ENCODE assay signal across 8 mouse cellular contexts in genomic region chr7:84605033-84605687, GRCm38 (mm10). TPM values are rescaled to one million over a fixed set of nuclear protein-coding genes. Genes with fewer than 3 reads are reported as not detected.
DNase-seq lines count a peak whose midpoint lies in the region; ATAC-seq and TF ChIP-seq lines count a peak whose summit lies in the region.

No protein-coding gene starts in this region.

- no peak for TF ChIP-seq CTCF in liver, embryonic 14.5 days (IDR thresholded peaks at IDR 0.05; ENCODE audit: low read depth)
- no peak for TF ChIP-seq CTCF in olfactory bulb, adult 2 months (IDR thresholded peaks at IDR 0.05; ENCODE audit: insufficient read depth, low read depth, low read length)

- no peaks in the 10 kb centered on the region for H3K27me3 ChIP-seq in heart, embryonic 16.5 days (ENCODE audit: control insufficient read depth, insufficient read depth, low read length)
- H3K27me3 ChIP-seq in liver, embryonic 14.5 days (ENCODE audit: control insufficient read depth, insufficient read depth, low read length) = no peaks in the 10 kb centered on the region

- peak; percentile 27 to 42 for DNase-seq in left cerebral cortex, postnatal 36 days (ENCODE audit: low spot score in 2 of 2)
- no peak for DNase-seq in left cerebral cortex, postnatal 10 days (ENCODE audit: extremely low spot score in 1 of 2, low spot score in 2 of 2)
- no peak for DNase-seq in liver, embryonic 14.5 days (ENCODE audit: low read depth in 3 of 3, low spot score in 3 of 3)
- no peak for DNase-seq in gastrocnemius, postnatal 25 days
- DNase-seq in urinary bladder, postnatal 36 days (ENCODE audit: low spot score in 2 of 2) = no peak

- intact Hi-C loops in left cerebral cortex, postnatal 36 days (cut with DNase I) = loop anchor here (5.0 kb wide), 1 partner anchor 72 kb away; no protein-coding TSS in a partner anchor
- intact Hi-C loops in left cerebral cortex, postnatal 10 days (cut with DNase I) = loop anchor here (5.0 kb wide), 1 partner anchor 87 kb away; no protein-coding TSS in a partner anchor

- no peak for ATAC-seq in heart, embryonic 16.5 days (replicated peaks; ENCODE audit: extremely low read depth, insufficient read depth, low FRiP score)
- ATAC-seq in liver, embryonic 14.5 days (ENCODE audit: insufficient read depth) = peak; percentile 5; the same call in 1 of the 2 replicates

- peaks cover 5% of the 10 kb centered on the region; the same call in 1 of the 2 replicates for H3K4me1 ChIP-seq in brown adipose tissue, adult 24 weeks (ENCODE audit: control insufficient read depth, insufficient read depth, insufficient read length, low read length)
- H3K4me1 ChIP-seq in heart, embryonic 16.5 days (ENCODE audit: control insufficient read depth, insufficient read depth, low read length) = peaks cover 7% of the 10 kb centered on the region
- peaks cover 8 to 10% of the 10 kb centered on the region in 2 experiments for H3K4me1 ChIP-seq in liver, embryonic 14.5 days (replicated peaks; ENCODE audit: control insufficient read depth in 2 of 2, insufficient read depth in 2 of 2, low read length in 1 of 2)
- peaks cover 9% of the 10 kb centered on the region; the same call in 1 of the 2 replicates for H3K4me1 ChIP-seq in olfactory bulb, adult 2 months (ENCODE audit: control insufficient read depth, insufficient read depth, low read length)

- peak overlapping the region; percentile 73 for H3K9ac ChIP-seq in heart, embryonic 16.5 days (ENCODE audit: low read length)
- H3K9ac ChIP-seq in liver, embryonic 14.5 days (replicated peaks) = peak overlapping the region; percentile 45

- WGBS in heart, embryonic 16.5 days = 13% methylated on average over 19 of the region's 19 CpGs
- 11% methylated on average over 19 of the region's 19 CpGs for WGBS in liver, embryonic 14.5 days (ENCODE audit: insufficient replicate concordance)
- WGBS in olfactory bulb, adult 2 months = 11% methylated on average over 19 of the region's 19 CpGs

- no peak for TF ChIP-seq POLR2A in olfactory bulb, adult 2 months (IDR thresholded peaks at IDR 0.05; ENCODE audit: insufficient read depth, low read depth, low read length)

- no peak for TF ChIP-seq EP300 in liver, embryonic 14.5 days (IDR thresholded peaks at IDR 0.05; ENCODE audit: low read depth)

- no peaks in the 10 kb centered on the region for H3K36me3 ChIP-seq in heart, embryonic 16.5 days (ENCODE audit: control insufficient read depth, insufficient read depth)
- H3K36me3 ChIP-seq in liver, embryonic 14.5 days (replicated peaks; ENCODE audit: control insufficient read depth, insufficient read depth, low read depth) = no peaks in the 10 kb centered on the region

- peak overlapping the region; percentile 92 for H3K27ac ChIP-seq in brown adipose tissue, adult 24 weeks (replicated peaks; ENCODE audit: low read depth, low read length)
- H3K27ac ChIP-seq in heart, embryonic 16.5 days (ENCODE audit: low read length) = no peak overlapping the region
- H3K27ac ChIP-seq in liver, embryonic 14.5 days = peak overlapping the region; percentile 1; the same call in 1 of the 2 replicates
- H3K27ac ChIP-seq in olfactory bulb, adult 2 months (ENCODE audit: insufficient read depth, low read depth, low read length) = no peak overlapping the region

- H3K4me3 ChIP-seq in brown adipose tissue, adult 24 weeks (ENCODE audit: insufficient read depth, low read depth, low read length) = peak overlapping the region; percentile 71
- peak overlapping the region; percentile 65 for H3K4me3 ChIP-seq in heart, embryonic 16.5 days (ENCODE audit: low read length)
- peak overlapping the region; percentile 56 to 64 for H3K4me3 ChIP-seq in liver, embryonic 14.5 days (ENCODE audit: insufficient read depth in 1 of 2, low read depth in 2 of 2, low read length in 2 of 2)
- peak overlapping the region; percentile 72 for H3K4me3 ChIP-seq in olfactory bulb, adult 2 months (ENCODE audit: insufficient read depth, low read depth, low read length)

- H3K9me3 ChIP-seq in heart, embryonic 16.5 days (replicated peaks; ENCODE audit: control insufficient read depth, low read length) = no peaks in the 10 kb centered on the region
- no peaks in the 10 kb centered on the region for H3K9me3 ChIP-seq in liver, embryonic 14.5 days (ENCODE audit: control insufficient read depth, low read length)

- peak overlapping the region; percentile 98 for H3K4me2 ChIP-seq in heart, embryonic 16.5 days (ENCODE audit: low read depth, low read length)
- peak overlapping the region; percentile 76 for H3K4me2 ChIP-seq in liver, embryonic 14.5 days (ENCODE audit: low read depth)

RNA-seq across cellular contexts. Expression of gene Fah, which starts 1.4 kb away (rescaled TPM):
- total RNA-seq in left cerebral cortex, postnatal 36 days (2021) = 10 to 100 TPM; 15.1 to 20.1 TPM
- 10 to 100 TPM; 14.9 to 17.0 TPM for total RNA-seq in left cerebral cortex, postnatal 10 days (2021)
- polyA plus RNA-seq in brown adipose tissue, adult 24 weeks (2012; ENCODE audit: insufficient read depth, insufficient read length, missing spikeins) = 42.2 and 64.7 TPM in 2 replicates
- 4.4 and 4.6 TPM in 2 replicates for polyA plus RNA-seq in heart, embryonic 16.5 days (2015; fragmentation: Nextera tagmentation; extraction: Ambion mirVana)
- 23.5 and 28.8 TPM in 2 replicates for polyA plus RNA-seq in liver, embryonic 14.5 days (2012; rRNA removed)
- 34.6 and 36.5 TPM in 2 replicates for polyA plus RNA-seq in liver, embryonic 14.5 days (2014; fragmentation: Nextera tagmentation; extraction: Ambion mirVana)
- not detected in 2 replicates for polyA plus RNA-seq in olfactory bulb, adult 2 months (2012; ENCODE audit: insufficient read depth, insufficient read length, low replicate concordance, missing spikeins)
- 1 to 10 TPM; 1.4 to 4.0 TPM for total RNA-seq in gastrocnemius, postnatal 25 days (2021)

Comparison
In these comparisons a context has a peak if more than half of its experiments do, and no peak if none do; other contexts are left out.
1. DNase-seq: peak in left cerebral cortex, postnatal 36 days (2 of 2); none in left cerebral cortex, postnatal 10 days (0 of 2), liver, embryonic 14.5 days (0 of 3), gastrocnemius, postnatal 25 days (single experiment) and urinary bladder, postnatal 36 days (0 of 2).
2. H3K27ac ChIP-seq: peak in brown adipose tissue, adult 24 weeks (single experiment) and liver, embryonic 14.5 days (single experiment); none in heart, embryonic 16.5 days (single experiment) and olfactory bulb, adult 2 months (single experiment).
3. Peak in every context shown above with its lines, with median percentiles within 50 percentile points of each other: H3K4me3 ChIP-seq.